Mouse (Mus musculus): ENCODE data around the gene Stim2. TPM values are rescaled to one million over a fixed set of nuclear protein-coding genes. Genes with fewer than 3 reads are reported as not detected.
A peak's percentile ranks its signal among the peaks of the same experiment; 100 is the strongest.

Gene Stim2
- 16.8 and 19.1 TPM in 2 replicates for polyA plus RNA-seq (2016; fragmentation: Nextera tagmentation; extraction: Ambion mirVana)

GRCm38 (mm10) chr5:53998146-53998742 lies at the start of gene Stim2:
TSS of gene Stim2 (plus strand) at chr5:53998499.
- peak; percentile 94 for ATAC-seq (ENCODE audit: insufficient number of reproducible peaks, insufficient read depth, low FRiP score, low TSS enrichment, low read depth)
- H3K27me3 ChIP-seq, result peaks cover 10% of the 10 kb centered on the region
- H3K27ac ChIP-seq, result peak within 1 kb of the TSS; percentile 90
- H3K4me1 ChIP-seq (replicated peaks), result peaks cover 28% of the 10 kb centered on the region
- peak within 1 kb of the TSS; percentile 89 for H3K9ac ChIP-seq (replicated peaks)
- no peaks in the 10 kb centered on the region for H3K9me3 ChIP-seq
- peak within 1 kb of the TSS; percentile 88 for H3K4me3 ChIP-seq (replicated peaks)
- under 1% methylated on average over 38 of the region's 71 CpGs for WGBS
- H3K36me3 ChIP-seq, result no peaks in the 10 kb centered on the region
- peak within 1 kb of the TSS; percentile 87 for H3K4me2 ChIP-seq

- ATAC-seq (ENCODE audit: insufficient number of reproducible peaks, insufficient read depth, low FRiP score, low TSS enrichment, low read depth), result no peak
- no peak overlapping the region for H3K27ac ChIP-seq
- H3K9me3 ChIP-seq, result no peaks in the 10 kb centered on the region
- no peaks in the 10 kb centered on the region for H3K36me3 ChIP-seq
- 87% methylated on average over 8 of the region's 8 CpGs for WGBS
- H3K27me3 ChIP-seq, result no peaks in the 10 kb centered on the region
- no peak overlapping the region for H3K9ac ChIP-seq (replicated peaks)
- H3K4me2 ChIP-seq, result no peak overlapping the region
- no peak overlapping the region for H3K4me3 ChIP-seq (replicated peaks)
- peaks cover 12% of the 10 kb centered on the region for H3K4me1 ChIP-seq (replicated peaks)
These were observed 49.6 kb upstream of the Stim2 start for GRCm38 (mm10) chr5:53948606-53949266.

- H3K9me3 ChIP-seq, result 0 out of 2 replicates have a peak, but pooled peaks cover 2% of the 10 kb centered on the region
- WGBS, result 49% methylated on average over 7 of the region's 7 CpGs
- no peak for ATAC-seq (ENCODE audit: insufficient number of reproducible peaks, insufficient read depth, low FRiP score, low TSS enrichment, low read depth)
These were observed 48.1 kb upstream of the Stim2 start for GRCm38 (mm10) chr5:53950189-53950588.

GRCm38 (mm10) chr5:53953216-53953615 lies 45.1 kb upstream of the Stim2 start:
- H3K36me3 ChIP-seq, result no peaks in the 10 kb centered on the region
- H3K27ac ChIP-seq, result no peak overlapping the region
- H3K9ac ChIP-seq (replicated peaks), result no peak overlapping the region
- no peak overlapping the region for H3K4me2 ChIP-seq
- no peak overlapping the region for H3K4me3 ChIP-seq (replicated peaks)
- H3K27me3 ChIP-seq, result no peaks in the 10 kb centered on the region
- ATAC-seq (ENCODE audit: insufficient number of reproducible peaks, insufficient read depth, low FRiP score, low TSS enrichment, low read depth), result no peak
- H3K9me3 ChIP-seq, result 0 out of 2 replicates have a peak, but pooled peaks cover 3% of the 10 kb centered on the region
- H3K4me1 ChIP-seq (replicated peaks), result peaks cover 12% of the 10 kb centered on the region

More at GRCm38 (mm10) chr5:53950189-53950588, 48.1 kb upstream of the Stim2 start:
- H3K9ac ChIP-seq (replicated peaks), result no peak overlapping the region
- H3K27me3 ChIP-seq, result no peaks in the 10 kb centered on the region
- H3K36me3 ChIP-seq, result no peaks in the 10 kb centered on the region
- H3K4me1 ChIP-seq (replicated peaks), result peaks cover 12% of the 10 kb centered on the region
- no peak overlapping the region for H3K4me2 ChIP-seq
- no peak overlapping the region for H3K4me3 ChIP-seq (replicated peaks)
- no peak overlapping the region for H3K27ac ChIP-seq

- Histone ChIP-seq H3K9me3 (0 out of 2 replicates have a peak, but pooled peaks cover 3% of the 10 kb centered on the region), H3K9ac (replicated peaks) (no peak overlapping the region), H3K4me2 (no peak overlapping the region), H3K27ac (no peak overlapping the region), H3K4me3 (replicated peaks) (no peak overlapping the region), H3K4me1 (replicated peaks) (peaks cover 7% of the 10 kb centered on the region), H3K36me3 (no peaks in the 10 kb centered on the region), H3K27me3 (no peaks in the 10 kb centered on the region)
- no peak for ATAC-seq (ENCODE audit: insufficient number of reproducible peaks, insufficient read depth, low FRiP score, low TSS enrichment, low read depth)
- WGBS, result 78% methylated on average over 2 of the region's 2 CpGs
These were observed 44.5 kb upstream of the Stim2 start for GRCm38 (mm10) chr5:53953797-53954196.

- Histone ChIP-seq H3K4me2 (no peak overlapping the region), H3K36me3 (no peaks in the 10 kb centered on the region), H3K27me3 (no peaks in the 10 kb centered on the region), H3K4me1 (replicated peaks) (peaks cover 6% of the 10 kb centered on the region), H3K27ac (no peak overlapping the region), H3K9me3 (0 out of 2 replicates have a peak, but pooled peaks cover 3% of the 10 kb centered on the region), H3K9ac (replicated peaks) (no peak overlapping the region), H3K4me3 (replicated peaks) (no peak overlapping the region)
- ATAC-seq (ENCODE audit: insufficient number of reproducible peaks, insufficient read depth, low FRiP score, low TSS enrichment, low read depth), result no peak
- 81% methylated on average over 2 of the region's 2 CpGs for WGBS
These were observed 42.3 kb upstream of the Stim2 start for GRCm38 (mm10) chr5:53955966-53956365.

- Histone ChIP-seq H3K4me3 (replicated peaks) (no peak overlapping the region), H3K9ac (replicated peaks) (no peak overlapping the region), H3K4me2 (no peak overlapping the region; the same call in 1 of the 2 replicates), H3K27me3 (no peaks in the 10 kb centered on the region), H3K27ac (0 out of 2 replicates have a peak overlapping the region, but pooled peaks have one; percentile 17), H3K36me3 (no peaks in the 10 kb centered on the region), H3K4me1 (replicated peaks) (peaks cover 6% of the 10 kb centered on the region), H3K9me3 (0 out of 2 replicates have a peak, but pooled peaks cover 3% of the 10 kb centered on the region)
- WGBS, result 61% methylated on average over 19 of the region's 19 CpGs
- peak; percentile 54; the same call in 1 of the 2 replicates for ATAC-seq (ENCODE audit: insufficient number of reproducible peaks, insufficient read depth, low FRiP score, low TSS enrichment, low read depth)
These were observed 41.6 kb upstream of the Stim2 start for GRCm38 (mm10) chr5:53956396-53957314.

GRCm38 (mm10) chr5:53957348-53957747 lies 41.0 kb upstream of the Stim2 start:
- Histone ChIP-seq H3K4me3 (replicated peaks) (no peak overlapping the region), H3K4me1 (replicated peaks) (peaks cover 6% of the 10 kb centered on the region), H3K36me3 (no peaks in the 10 kb centered on the region), H3K27me3 (no peaks in the 10 kb centered on the region), H3K9ac (replicated peaks) (no peak overlapping the region), H3K4me2 (no peak overlapping the region), H3K27ac (no peak overlapping the region), H3K9me3 (0 out of 2 replicates have a peak, but pooled peaks cover 3% of the 10 kb centered on the region)
- WGBS, result 61% methylated on average over 6 of the region's 6 CpGs
- no peak for ATAC-seq (ENCODE audit: insufficient number of reproducible peaks, insufficient read depth, low FRiP score, low TSS enrichment, low read depth)

- Histone ChIP-seq H3K27ac (no peak overlapping the region), H3K4me3 (replicated peaks) (no peak overlapping the region), H3K36me3 (no peaks in the 10 kb centered on the region), H3K4me1 (replicated peaks) (peaks cover 6% of the 10 kb centered on the region), H3K4me2 (no peak overlapping the region), H3K27me3 (no peaks in the 10 kb centered on the region), H3K9ac (replicated peaks) (no peak overlapping the region), H3K9me3 (no peaks in the 10 kb centered on the region)
- 43% methylated on average over 5 of the region's 5 CpGs for WGBS
- no peak; the same call in 1 of the 2 replicates for ATAC-seq (ENCODE audit: insufficient number of reproducible peaks, insufficient read depth, low FRiP score, low TSS enrichment, low read depth)
These were observed 37.1 kb upstream of the Stim2 start for GRCm38 (mm10) chr5:53961229-53961628.

- WGBS, result 84% methylated on average over 12 of the region's 12 CpGs
- Histone ChIP-seq H3K4me1 (replicated peaks) (peaks cover 2% of the 10 kb centered on the region), H3K9ac (replicated peaks) (no peak overlapping the region), H3K4me3 (replicated peaks) (no peak overlapping the region), H3K27ac (no peak overlapping the region), H3K4me2 (no peak overlapping the region), H3K9me3 (no peaks in the 10 kb centered on the region), H3K36me3 (no peaks in the 10 kb centered on the region), H3K27me3 (no peaks in the 10 kb centered on the region)
- no peak for ATAC-seq (ENCODE audit: insufficient number of reproducible peaks, insufficient read depth, low FRiP score, low TSS enrichment, low read depth)
These were observed 36.3 kb upstream of the Stim2 start for GRCm38 (mm10) chr5:53961830-53962515.

Data from limb, embryonic 12.5 days (tissue).